Mouse (Mus musculus): ENCODE results near the gene Eif4e2. TPM values are rescaled to one million over a fixed set of nuclear protein-coding genes. Genes with fewer than 3 reads are reported as not detected.
A peak's percentile ranks its signal among the peaks of the same experiment; 100 is the strongest.

Eif4e2 gene
- polyA plus RNA-seq, 1 experiment from 2014 or later, result 146 TPM

GRCm38 (mm10) chr1:87205502-87205901 is 8.2 kb upstream of the Eif4e2 start:
- Histone ChIP-seq H3K9me3 (ENCODE audit: control insufficient read depth, low read depth, low read length) (no peaks in the 10 kb centered on the region), H3K4me2 (replicated peaks; ENCODE audit: low read depth, low read length) (no peak overlapping the region), H3K4me3 (ENCODE audit: low read depth, low read length) (no peak overlapping the region), H3K4me1 (ENCODE audit: control insufficient read depth, insufficient read depth, low read length) (0 out of 2 replicates have a peak, but pooled peaks cover 5% of the 10 kb centered on the region), H3K27ac (ENCODE audit: low read length) (no peak overlapping the region), H3K27me3 (ENCODE audit: control insufficient read depth, insufficient read depth, low read length) (no peaks in the 10 kb centered on the region), H3K9ac (replicated peaks; ENCODE audit: low read depth, low read length) (no peak overlapping the region), H3K36me3 (ENCODE audit: control insufficient read depth, insufficient read depth, low read length) (no peaks in the 10 kb centered on the region)
- ATAC-seq (ENCODE audit: insufficient number of reproducible peaks, insufficient read depth, low FRiP score, low read depth), result no peak; the same call in 1 of the 2 replicates
- 31% methylated on average over 3 of the region's 3 CpGs for WGBS

GRCm38 (mm10) chr1:87206339-87206738 is 7.4 kb upstream of the Eif4e2 start:
- ATAC-seq (ENCODE audit: insufficient number of reproducible peaks, insufficient read depth, low FRiP score, low read depth), result no peak

GRCm38 (mm10) chr1:87211431-87211830 is 2.3 kb upstream of the Eif4e2 start:
- H3K27me3 ChIP-seq (ENCODE audit: control insufficient read depth, insufficient read depth, low read length), result no peaks in the 10 kb centered on the region

More at GRCm38 (mm10) chr1:87206339-87206738, 7.4 kb upstream of the Eif4e2 start:
- WGBS, result 26% methylated on average over 17 of the region's 17 CpGs
- no peak overlapping the region for H3K4me3 ChIP-seq (ENCODE audit: low read depth, low read length)
- 0 out of 2 replicates have a peak, but pooled peaks cover 5% of the 10 kb centered on the region for H3K4me1 ChIP-seq (ENCODE audit: control insufficient read depth, insufficient read depth, low read length)
- H3K27me3 ChIP-seq (ENCODE audit: control insufficient read depth, insufficient read depth, low read length), result no peaks in the 10 kb centered on the region
- H3K27ac ChIP-seq (ENCODE audit: low read length), result no peak overlapping the region
- no peaks in the 10 kb centered on the region for H3K36me3 ChIP-seq (ENCODE audit: control insufficient read depth, insufficient read depth, low read length)
- no peak overlapping the region for H3K9ac ChIP-seq (replicated peaks; ENCODE audit: low read depth, low read length)
- H3K4me2 ChIP-seq (replicated peaks; ENCODE audit: low read depth, low read length), result no peak overlapping the region
- H3K9me3 ChIP-seq (ENCODE audit: control insufficient read depth, low read depth, low read length), result no peaks in the 10 kb centered on the region

GRCm38 (mm10) chr1:87214748-87215147 is 1.0 kb downstream of the Eif4e2 start:
- no peak for ATAC-seq (ENCODE audit: insufficient number of reproducible peaks, insufficient read depth, low FRiP score, low read depth)

More at GRCm38 (mm10) chr1:87211431-87211830, 2.3 kb upstream of the Eif4e2 start:
- H3K4me3 ChIP-seq (ENCODE audit: low read depth, low read length), result no peak overlapping the region
- no peak overlapping the region for H3K27ac ChIP-seq (ENCODE audit: low read length)
- ATAC-seq (ENCODE audit: insufficient number of reproducible peaks, insufficient read depth, low FRiP score, low read depth), result no peak
- no peak overlapping the region for H3K9ac ChIP-seq (replicated peaks; ENCODE audit: low read depth, low read length)
- WGBS, result 86% methylated on average over 4 of the region's 4 CpGs
- peaks cover 15% of the 10 kb centered on the region for H3K4me1 ChIP-seq (ENCODE audit: control insufficient read depth, insufficient read depth, low read length)
- no peaks in the 10 kb centered on the region for H3K9me3 ChIP-seq (ENCODE audit: control insufficient read depth, low read depth, low read length)
- peaks cover under 1% of the 10 kb centered on the region; the same call in 1 of the 2 replicates for H3K36me3 ChIP-seq (ENCODE audit: control insufficient read depth, insufficient read depth, low read length)
- H3K4me2 ChIP-seq (replicated peaks; ENCODE audit: low read depth, low read length), result no peak overlapping the region

GRCm38 (mm10) chr1:87217938-87218337 is 4.2 kb downstream of the Eif4e2 start:
- 62% methylated on average over 3 of the region's 3 CpGs for WGBS

More at GRCm38 (mm10) chr1:87214748-87215147, 1.0 kb downstream of the Eif4e2 start:
- Histone ChIP-seq H3K36me3 (ENCODE audit: control insufficient read depth, insufficient read depth, low read length) (peaks cover 9% of the 10 kb centered on the region; the same call in 1 of the 2 replicates), H3K4me3 (ENCODE audit: low read depth, low read length) (peak overlapping the region; percentile 62), H3K27ac (ENCODE audit: low read length) (peak overlapping the region; percentile 98; the same call in 1 of the 2 replicates), H3K4me1 (ENCODE audit: control insufficient read depth, insufficient read depth, low read length) (peaks cover 18% of the 10 kb centered on the region), H3K27me3 (ENCODE audit: control insufficient read depth, insufficient read depth, low read length) (no peaks in the 10 kb centered on the region), H3K9ac (replicated peaks; ENCODE audit: low read depth, low read length) (peak overlapping the region; percentile 96), H3K4me2 (replicated peaks; ENCODE audit: low read depth, low read length) (peak overlapping the region; percentile 71), H3K9me3 (ENCODE audit: control insufficient read depth, low read depth, low read length) (no peaks in the 10 kb centered on the region)
- 14% methylated on average over 4 of the region's 4 CpGs for WGBS

GRCm38 (mm10) chr1:87225739-87226138 is 12.0 kb downstream of the Eif4e2 start:
- H3K9ac ChIP-seq (replicated peaks; ENCODE audit: low read depth, low read length), result no peak overlapping the region
- no peak overlapping the region for H3K4me2 ChIP-seq (replicated peaks; ENCODE audit: low read depth, low read length)
- WGBS, result 94% methylated on average over 8 of the region's 8 CpGs
- H3K27me3 ChIP-seq (ENCODE audit: control insufficient read depth, insufficient read depth, low read length), result no peaks in the 10 kb centered on the region
- no peaks in the 10 kb centered on the region for H3K9me3 ChIP-seq (ENCODE audit: control insufficient read depth, low read depth, low read length)
- no peak overlapping the region for H3K4me3 ChIP-seq (ENCODE audit: low read depth, low read length)
- peaks cover 89% of the 10 kb centered on the region for H3K36me3 ChIP-seq (ENCODE audit: control insufficient read depth, insufficient read depth, low read length)
- ATAC-seq (ENCODE audit: insufficient number of reproducible peaks, insufficient read depth, low FRiP score, low read depth), result no peak
- H3K4me1 ChIP-seq (ENCODE audit: control insufficient read depth, insufficient read depth, low read length), result no peaks in the 10 kb centered on the region
- H3K27ac ChIP-seq (ENCODE audit: low read length), result no peak overlapping the region

More at GRCm38 (mm10) chr1:87217938-87218337, 4.2 kb downstream of the Eif4e2 start:
- no peaks in the 10 kb centered on the region for H3K27me3 ChIP-seq (ENCODE audit: control insufficient read depth, insufficient read depth, low read length)
- H3K4me3 ChIP-seq (ENCODE audit: low read depth, low read length), result no peak overlapping the region
- H3K27ac ChIP-seq (ENCODE audit: low read length), result no peak overlapping the region
- no peaks in the 10 kb centered on the region for H3K9me3 ChIP-seq (ENCODE audit: control insufficient read depth, low read depth, low read length)
- H3K4me1 ChIP-seq (ENCODE audit: control insufficient read depth, insufficient read depth, low read length), result peaks cover 18% of the 10 kb centered on the region
- no peak overlapping the region for H3K9ac ChIP-seq (replicated peaks; ENCODE audit: low read depth, low read length)
- no peak for ATAC-seq (ENCODE audit: insufficient number of reproducible peaks, insufficient read depth, low FRiP score, low read depth)
- H3K36me3 ChIP-seq (ENCODE audit: control insufficient read depth, insufficient read depth, low read length), result peaks cover 40% of the 10 kb centered on the region
- no peak overlapping the region for H3K4me2 ChIP-seq (replicated peaks; ENCODE audit: low read depth, low read length)

- Histone ChIP-seq H3K4me2 (replicated peaks; ENCODE audit: low read depth, low read length) (no peak overlapping the region), H3K9me3 (ENCODE audit: control insufficient read depth, low read depth, low read length) (no peaks in the 10 kb centered on the region), H3K36me3 (ENCODE audit: control insufficient read depth, insufficient read depth, low read length) (peaks cover 81% of the 10 kb centered on the region), H3K4me3 (ENCODE audit: low read depth, low read length) (no peak overlapping the region), H3K9ac (replicated peaks; ENCODE audit: low read depth, low read length) (no peak overlapping the region), H3K4me1 (ENCODE audit: control insufficient read depth, insufficient read depth, low read length) (no peaks in the 10 kb centered on the region), H3K27me3 (ENCODE audit: control insufficient read depth, insufficient read depth, low read length) (no peaks in the 10 kb centered on the region), H3K27ac (ENCODE audit: low read length) (no peak overlapping the region)
- ATAC-seq (ENCODE audit: insufficient number of reproducible peaks, insufficient read depth, low FRiP score, low read depth), result no peak
- WGBS, result 95% methylated on average over 1 of the region's 1 CpGs
Measured at GRCm38 (mm10) chr1:87226409-87227159, 12.9 kb downstream of the Eif4e2 start.

- Histone ChIP-seq H3K36me3 (ENCODE audit: control insufficient read depth, insufficient read depth, low read length) (peaks cover 80% of the 10 kb centered on the region), H3K9ac (replicated peaks; ENCODE audit: low read depth, low read length) (no peak overlapping the region), H3K4me2 (replicated peaks; ENCODE audit: low read depth, low read length) (no peak overlapping the region), H3K4me3 (ENCODE audit: low read depth, low read length) (no peak overlapping the region), H3K9me3 (ENCODE audit: control insufficient read depth, low read depth, low read length) (no peaks in the 10 kb centered on the region), H3K27me3 (ENCODE audit: control insufficient read depth, insufficient read depth, low read length) (no peaks in the 10 kb centered on the region), H3K4me1 (ENCODE audit: control insufficient read depth, insufficient read depth, low read length) (no peaks in the 10 kb centered on the region), H3K27ac (ENCODE audit: low read length) (no peak overlapping the region)
- ATAC-seq (ENCODE audit: insufficient number of reproducible peaks, insufficient read depth, low FRiP score, low read depth), result no peak
- WGBS, result 94% methylated on average over 3 of the region's 3 CpGs
Measured at GRCm38 (mm10) chr1:87227160-87227550, 13.4 kb downstream of the Eif4e2 start.

Data from stomach, embryonic 14.5 days (tissue).